Mouse (Mus musculus): ENCODE data around the gene 2200002D01Rik.

- TF ChIP-seq CTCF (IDR thresholded peaks at IDR 0.05; ENCODE audit: low read depth, low read length) (no peak), POLR2A (IDR thresholded peaks at IDR 0.05; ENCODE audit: borderline replicate concordance, low read depth, low read length) (no peak)
Measured at GRCm38 (mm10) chr7:29246619-29247313, 1.5 kb downstream of the 2200002D01Rik start.

Measured in bone marrow macrophage, adult 2 months (primary cell).